Mouse (Mus musculus) megakaryocyte progenitor cell, adult 5-6 weeks (primary cell): ENCODE data around the gene Olfr1474. TPM values are rescaled to one million over a fixed set of nuclear protein-coding genes. Genes with fewer than 3 reads are reported as not detected.
"Not testable (repeated sequence)": the region's sequence is repeated elsewhere in the genome, so short reads cannot be mapped to it uniquely, and the experiment has no call there.

Experiments
- ATAC-seq: replicated peaks from 2 replicates; pipeline ENCODE4 v1.8.0; 2016; ENCODE audit warnings: mild to moderate bottlenecking, moderate TSS enrichment, inconsistent platforms; ENCODE audit not compliant: poor library complexity
- total RNA-seq, 2 experiments: library from RNA; stranded (forward) in 1 of 2; stranded (reverse) in 1 of 2; fragments of 157-497, 149-512 nt in 1 of 2; fragments of 200-1000 nt in 1 of 2; gene quantifications; 2 replicates each; pipeline versions ENCODE4 v1.2.3 to v1.2.4; 2015 to 2017

The Olfr1474 gene
- total RNA-seq (2015) (not detected in 2 replicates), total RNA-seq (2017) (not detected in 2 replicates)

GRCm38 (mm10) chr19:13469265-13469664 lies at the start of gene Olfr1474:
Olfr1474 (plus strand) TSS chr19:13469565.
- ATAC-seq, result not testable (repeated sequence)

GRCm38 (mm10) chr19:13443109-13443508 lies 26.3 kb upstream of the Olfr1474 start, which contains the start of gene Olfr1471:
Olfr1471 (plus strand) TSS chr19:13443409.
- not testable (repeated sequence) for ATAC-seq

- ATAC-seq, result no peak
These were observed 13.4 kb upstream of the Olfr1474 start, which contains the start of gene Olfr1472 for GRCm38 (mm10) chr19:13455986-13456385. Olfr1472 (minus strand) TSS chr19:13456086.

GRCm38 (mm10) chr19:13480096-13480495 lies 10.7 kb downstream of the Olfr1474 start, which contains the start of gene Olfr1475:
Olfr1475 (minus strand) TSS chr19:13480196.
- no peak for ATAC-seq

GRCm38 (mm10) chr19:13500246-13500645 lies 30.9 kb downstream of the Olfr1474 start, which contains the start of gene Olfr1477:
Olfr1477 (plus strand) TSS chr19:13500546.
- no peak for ATAC-seq

Other genes with a start within 250 kb of the Olfr1474 start
- gene Olfr1463, start 238.2 kb upstream of the Olfr1474 start, total RNA-seq (2015), result not detected in 2 replicates
- gene Olfr1463, start 238.2 kb upstream of the Olfr1474 start, total RNA-seq (2017), result not detected in 2 replicates
- not detected in 2 replicates for gene Olfr1465, start 154.0 kb upstream of the Olfr1474 start, total RNA-seq (2015)
- not detected in 2 replicates for gene Olfr1465, start 154.0 kb upstream of the Olfr1474 start, total RNA-seq (2017)
- gene Olfr1466, start 130.7 kb upstream of the Olfr1474 start, total RNA-seq (2015), result not detected in 2 replicates
- not detected in 2 replicates for gene Olfr1466, start 130.7 kb upstream of the Olfr1474 start, total RNA-seq (2017)
- not detected in 2 replicates for gene Olfr1467, start 107.3 kb upstream of the Olfr1474 start, total RNA-seq (2015)
- gene Olfr1467, start 107.3 kb upstream of the Olfr1474 start, total RNA-seq (2017), result not detected in 2 replicates
- not detected in 2 replicates for gene Olfr1469, start 61.7 kb upstream of the Olfr1474 start, total RNA-seq (2015)
- gene Olfr1469, start 61.7 kb upstream of the Olfr1474 start, total RNA-seq (2017), result not detected in 2 replicates
- not detected in 2 replicates for gene Olfr1471, start 26.2 kb upstream of the Olfr1474 start, total RNA-seq (2015)
- not detected in 2 replicates for gene Olfr1471, start 26.2 kb upstream of the Olfr1474 start, total RNA-seq (2017)
- not detected in 2 replicates for gene Olfr1472, start 13.5 kb upstream of the Olfr1474 start, total RNA-seq (2015)
- not detected in 2 replicates for gene Olfr1472, start 13.5 kb upstream of the Olfr1474 start, total RNA-seq (2017)
- gene Olfr1475, start 10.6 kb downstream of the Olfr1474 start, total RNA-seq (2015), result not detected in 2 replicates
- gene Olfr1475, start 10.6 kb downstream of the Olfr1474 start, total RNA-seq (2017), result not detected in 2 replicates
- gene Olfr1477, start 31.0 kb downstream of the Olfr1474 start, total RNA-seq (2015), result not detected in 2 replicates
- not detected in 2 replicates for gene Olfr1477, start 31.0 kb downstream of the Olfr1474 start, total RNA-seq (2017)
- not detected in 2 replicates for gene Olfr1480, start 58.3 kb downstream of the Olfr1474 start, total RNA-seq (2015)
- gene Olfr1480, start 58.3 kb downstream of the Olfr1474 start, total RNA-seq (2017), result not detected in 2 replicates
- gene Olfr1484, start 113.9 kb downstream of the Olfr1474 start, total RNA-seq (2015), result not detected in 2 replicates
- not detected in 2 replicates for gene Olfr1484, start 113.9 kb downstream of the Olfr1474 start, total RNA-seq (2017)
- gene Olfr1487, start 147.8 kb downstream of the Olfr1474 start, total RNA-seq (2015), result not detected in 2 replicates
- not detected in 2 replicates for gene Olfr1487, start 147.8 kb downstream of the Olfr1474 start, total RNA-seq (2017)
- not detected in 2 replicates for gene Olfr1489, start 162.1 kb downstream of the Olfr1474 start, total RNA-seq (2015)
- not detected in 2 replicates for gene Olfr1489, start 162.1 kb downstream of the Olfr1474 start, total RNA-seq (2017)
- gene Olfr1490, start 181.5 kb downstream of the Olfr1474 start, total RNA-seq (2015), result not detected in 2 replicates
- gene Olfr1490, start 181.5 kb downstream of the Olfr1474 start, total RNA-seq (2017), result not detected in 2 replicates
- not detected in 2 replicates for gene Olfr1491, start 227.7 kb downstream of the Olfr1474 start, total RNA-seq (2015)
- not detected in 2 replicates for gene Olfr1491, start 227.7 kb downstream of the Olfr1474 start, total RNA-seq (2017)